Mouse (Mus musculus) kidney, postnatal 0 days (tissue): ENCODE measurements at regions not wholly inside any gene's neighbourhood (a gene's known extent, or its start where the extent isn't known, plus 50 kb on each side); places are given as distances from the start of the nearest gene placed in this dataset.
A peak's percentile ranks its signal among the peaks of the same experiment; 100 is the strongest.
"Not testable (repeated sequence)": the region's sequence is repeated elsewhere in the genome, so short reads cannot be mapped to it uniquely, and the experiment has no call there.

Experiments
- ATAC-seq: fragments of 200-750 bp; cut with Nextera tagmentation; replicated peaks from 2 replicates; pipeline ENCODE4 v1.8.0; 2017; ENCODE audit warnings: low read depth, moderate number of reproducible peaks, moderate TSS enrichment, moderate library complexity; ENCODE audit not compliant: low FRiP score
- DNase-seq: peaks from one replicate; pipeline ENCODE4 v3.0.0-alpha.2; 2016; ENCODE audit warnings: low spot score
- H3K27ac ChIP-seq: fragments of 300-500 bp; sonication (generic); 2 replicates; pipeline ENCODE4 v1.5.1; 2014; ENCODE audit warnings: mild to moderate bottlenecking
- H3K27me3 ChIP-seq: fragments of 300-500 bp; sonication (generic); 2 replicates; pipeline ENCODE4 v1.6.1; 2014; ENCODE audit warnings: low read length, mixed read lengths; ENCODE audit not compliant: insufficient read depth
- H3K36me3 ChIP-seq: fragments of 300-500 bp; sonication (generic); 2 replicates; pipeline ENCODE4 v1.6.1; 2014; ENCODE audit warnings: low read length, mixed read lengths; ENCODE audit not compliant: insufficient read depth
- H3K4me1 ChIP-seq: fragments of 300-500 bp; sonication (generic); replicated peaks from 2 replicates; pipeline ENCODE4 v1.6.1; 2014; ENCODE audit warnings: antibody characterized with exemption, low read length, mixed read lengths; ENCODE audit not compliant: insufficient read depth
- H3K4me2 ChIP-seq: fragments of 300-500 bp; sonication (generic); 2 replicates; pipeline ENCODE4 v1.6.1; 2014; ENCODE audit warnings: mild to moderate bottlenecking, low read length, moderate library complexity, mixed read lengths
- H3K4me3 ChIP-seq: fragments of 300-500 bp; sonication (generic); replicated peaks from 2 replicates; pipeline ENCODE4 v1.5.1; 2014; ENCODE audit warnings: low read depth, low read length
- H3K9ac ChIP-seq: fragments of 300-500 bp; sonication (generic); 2 replicates; pipeline ENCODE4 v1.6.1; 2014; ENCODE audit warnings: low read depth, low read length
- H3K9me3 ChIP-seq: fragments of 300-500 bp; sonication (generic); replicated peaks from 2 replicates; pipeline ENCODE4 v1.6.1; 2016; ENCODE audit warnings: low read length, inconsistent platforms, mixed read lengths
- CTCF ChIP-seq: IDR thresholded peaks from 2 replicates; pipeline ENCODE4 v1.5.1; 2016; ENCODE audit warnings: antibody characterized with exemption, low read depth, mild to moderate bottlenecking, moderate library complexity
- WGBS: fragments of 180-500 bp; shearing (Covaris S2); extraction: QIAGEN DNeasy Blood & Tissue Kit; methylation state at CpG from one replicate; pipeline ENCODE4 v1.1.7; 2014; 5-methylcytosine and 5-hydroxymethylcytosine counted together

DNA sequence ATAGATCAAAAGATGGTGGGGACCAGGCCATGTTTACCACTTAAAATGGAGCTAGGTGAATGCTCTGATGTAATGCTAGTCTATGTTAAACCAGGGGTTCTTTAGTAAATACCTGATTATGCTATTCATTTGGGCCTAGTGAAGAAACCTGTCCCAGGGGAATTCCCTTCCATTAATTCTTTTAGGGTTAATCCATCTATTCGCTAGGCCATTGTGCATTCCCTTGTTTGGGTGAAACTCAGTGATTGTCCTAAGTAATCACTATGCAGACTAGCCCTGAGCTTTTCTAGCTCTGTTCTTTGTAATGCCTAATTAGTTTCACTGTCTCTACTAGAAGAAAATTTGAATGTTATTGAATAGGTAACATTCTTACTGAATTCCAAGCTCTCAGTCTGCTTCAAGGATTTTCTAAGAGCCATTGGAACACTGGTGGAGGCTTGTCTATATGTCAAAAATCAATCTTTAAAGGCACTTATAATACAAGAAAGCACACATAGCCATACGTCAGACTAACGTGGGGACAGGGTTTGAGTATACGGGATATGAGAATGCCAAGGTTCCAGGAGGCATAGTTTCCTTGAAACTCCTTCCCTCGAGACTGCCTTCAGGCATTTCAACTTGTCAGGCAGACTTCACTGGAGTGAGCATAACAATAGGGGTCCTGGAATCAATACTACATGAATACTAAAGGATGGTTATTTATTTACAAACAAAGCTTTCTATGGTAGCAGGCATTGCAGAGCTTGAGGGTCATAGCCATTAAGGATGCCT lies 266.9 kb upstream of the 4930578C19Rik start:
- no peaks in the 10 kb centered on the region for H3K4me1 ChIP-seq
- H3K36me3 ChIP-seq: no peaks in the 10 kb centered on the region
- H3K4me3 ChIP-seq: no peak overlapping the region
- no peak overlapping the region for H3K27ac ChIP-seq
- no peak for ATAC-seq
- H3K9me3 ChIP-seq: no peaks in the 10 kb centered on the region
- no peak for DNase-seq
- WGBS: 80% methylated on average over 5 of the region's 5 CpGs
- H3K9ac ChIP-seq: no peak overlapping the region
- no peak overlapping the region for H3K4me2 ChIP-seq
- no peak for TF ChIP-seq CTCF
- no peaks in the 10 kb centered on the region for H3K27me3 ChIP-seq

GRCm38 (mm10) chrX:18687216-18687615 lies 226.0 kb upstream of the 4930578C19Rik start:
- ATAC-seq (no peak), DNase-seq (peak; percentile 1)
- Histone ChIP-seq H3K9ac (no peak overlapping the region), H3K4me2 (no peak overlapping the region), H3K9me3 (no peaks in the 10 kb centered on the region), H3K4me1 (no peaks in the 10 kb centered on the region), H3K27ac (no peak overlapping the region), H3K36me3 (no peaks in the 10 kb centered on the region), H3K27me3 (no peaks in the 10 kb centered on the region), H3K4me3 (no peak overlapping the region)
- WGBS: 74% methylated on average over 1 of the region's 1 CpGs
- TF ChIP-seq CTCF: peak; percentile 34; the same call in 1 of the 2 replicates

GRCm38 (mm10) chrX:18667251-18667650 lies 206.1 kb upstream of the 4930578C19Rik start:
- H3K27me3 ChIP-seq, H3K4me2 ChIP-seq, H3K9me3 ChIP-seq, H3K4me1 ChIP-seq, DNase-seq, H3K4me3 ChIP-seq, H3K36me3 ChIP-seq, ATAC-seq, H3K27ac ChIP-seq, H3K9ac ChIP-seq: not testable (repeated sequence)
- 91% methylated on average over 2 of the region's 2 CpGs for WGBS

DNA sequence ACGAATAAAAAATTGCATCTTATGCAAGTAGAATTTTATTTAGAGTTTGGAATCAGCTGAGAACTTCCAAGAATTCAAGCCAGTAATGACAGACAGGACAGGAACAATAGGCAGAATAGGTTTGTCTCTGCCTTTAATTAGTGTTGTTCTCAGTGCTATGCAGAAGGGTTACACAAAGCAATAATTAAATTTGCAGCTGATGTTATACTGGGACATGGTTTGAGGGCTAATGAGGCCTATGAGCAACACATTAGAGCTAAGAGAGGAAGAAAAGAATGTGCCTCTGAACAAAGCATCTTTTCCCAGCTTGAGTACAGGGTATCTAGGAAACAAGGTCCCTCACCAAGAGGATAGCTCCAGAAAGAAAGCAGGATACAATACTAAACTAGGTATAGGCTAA lies 201.9 kb upstream of the 4930578C19Rik start:
- no peak for TF ChIP-seq CTCF
- Histone ChIP-seq H3K4me1 (no peaks in the 10 kb centered on the region), H3K36me3 (no peaks in the 10 kb centered on the region), H3K9ac (no peak overlapping the region), H3K9me3 (no peaks in the 10 kb centered on the region), H3K27ac (no peak overlapping the region), H3K4me3 (no peak overlapping the region), H3K4me2 (no peak overlapping the region), H3K27me3 (no peaks in the 10 kb centered on the region)
- ATAC-seq (no peak), DNase-seq (no peak)
- 70% methylated on average over 1 of the region's 1 CpGs for WGBS

DNA sequence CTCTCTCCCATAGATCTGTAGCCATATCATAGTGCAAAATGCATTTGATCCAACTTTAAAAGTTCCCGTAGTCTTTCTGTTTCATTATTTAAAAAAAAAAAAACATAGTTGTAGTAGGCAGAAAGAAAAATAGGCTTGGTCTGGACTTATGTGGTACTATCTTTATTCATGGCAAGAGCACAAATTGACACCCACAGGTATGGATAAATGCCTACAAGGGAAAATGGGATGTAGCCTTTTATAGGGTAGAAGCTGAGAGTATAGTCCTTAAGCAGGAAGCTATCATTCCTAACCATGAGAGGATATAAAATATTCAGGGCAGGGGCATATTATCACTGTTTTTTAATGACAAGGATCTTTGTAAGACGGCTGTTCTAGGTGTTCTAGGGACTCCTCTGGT lies 157.4 kb upstream of the 4930578C19Rik start:
- ATAC-seq (no peak), DNase-seq (no peak)
- no peak overlapping the region for H3K9ac ChIP-seq
- H3K27me3 ChIP-seq: no peaks in the 10 kb centered on the region
- no peak for TF ChIP-seq CTCF
- H3K4me1 ChIP-seq: no peaks in the 10 kb centered on the region
- no peak overlapping the region for H3K27ac ChIP-seq
- no peak overlapping the region for H3K4me2 ChIP-seq
- no peak overlapping the region for H3K4me3 ChIP-seq
- H3K36me3 ChIP-seq: no peaks in the 10 kb centered on the region
- no peaks in the 10 kb centered on the region for H3K9me3 ChIP-seq
- 85% methylated on average over 2 of the region's 2 CpGs for WGBS
